Mouse (Mus musculus) embryo, embryonic 11.5 days (tissue): ENCODE results near the gene Arl4c.
"Not testable (repeated sequence)": the region's sequence is repeated elsewhere in the genome, so short reads cannot be mapped to it uniquely, and the experiment has no call there.

ENCODE experiments used
- DNase-seq: peaks from one replicate; pipeline ENCODE4 v3.0.0-alpha.2; 2012; ENCODE audit warnings: low read depth, low spot score

Arl4c gene

DNA sequence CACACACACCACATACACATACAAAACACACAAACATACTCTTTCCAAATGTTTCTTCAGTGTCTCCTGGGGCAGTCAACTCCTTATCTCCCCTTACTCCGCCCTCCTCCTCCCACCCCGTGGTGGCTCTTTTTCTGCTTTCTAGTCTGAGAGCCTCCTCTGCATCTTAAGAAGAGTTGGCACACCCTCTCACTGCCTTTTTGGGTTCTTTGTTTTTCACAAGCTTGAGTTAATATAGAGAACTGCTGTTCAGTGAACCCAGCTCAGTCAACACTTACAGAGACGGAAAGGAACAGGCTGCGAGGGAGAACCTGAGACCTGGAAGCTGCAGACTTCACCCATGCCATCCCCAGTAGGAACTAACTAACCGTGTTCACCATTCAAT lies 45.9 kb downstream of the Arl4c start:
- no peak for DNase-seq

DNA sequence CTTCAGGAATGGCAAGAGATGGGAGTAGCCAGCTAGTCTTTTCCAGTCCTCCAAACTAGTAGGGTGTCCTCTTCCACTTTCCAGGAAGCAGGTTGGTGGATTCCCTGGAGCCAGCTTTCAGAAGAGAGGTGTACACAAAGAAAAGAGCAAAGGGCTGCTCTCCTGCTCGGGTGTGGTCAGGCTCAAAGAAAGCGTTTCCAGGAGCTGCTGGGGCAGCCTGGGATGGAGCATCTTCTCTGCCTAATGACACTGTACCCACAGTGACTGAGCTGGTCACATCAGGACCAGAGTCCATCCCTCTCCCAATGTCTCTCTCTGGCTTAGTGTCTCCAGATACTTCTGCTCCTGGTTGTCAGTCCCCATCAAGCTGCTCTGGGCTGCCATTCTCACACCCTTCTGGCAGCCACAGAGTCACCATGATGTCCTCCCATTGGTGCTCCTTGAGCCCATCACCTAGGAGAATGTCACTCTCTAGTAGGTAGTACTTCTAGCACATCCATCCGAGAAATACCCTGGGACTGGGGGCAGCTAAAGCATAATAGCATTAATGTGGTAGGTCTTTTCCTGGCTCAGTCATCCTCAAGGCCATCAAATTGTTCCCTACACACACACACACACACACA lies 46.4 kb downstream of the Arl4c start:
- no peak for DNase-seq

- DNase-seq, result no peak
These were observed 47.2 kb downstream of the Arl4c start for GRCm38 (mm10) chr1:88654521-88655472.

GRCm38 (mm10) chr1:88653614-88654520 lies 48.2 kb downstream of the Arl4c start:
- no peak for DNase-seq

GRCm38 (mm10) chr1:88652682-88653081 lies 49.3 kb downstream of the Arl4c start:
- DNase-seq, result no peak

DNA sequence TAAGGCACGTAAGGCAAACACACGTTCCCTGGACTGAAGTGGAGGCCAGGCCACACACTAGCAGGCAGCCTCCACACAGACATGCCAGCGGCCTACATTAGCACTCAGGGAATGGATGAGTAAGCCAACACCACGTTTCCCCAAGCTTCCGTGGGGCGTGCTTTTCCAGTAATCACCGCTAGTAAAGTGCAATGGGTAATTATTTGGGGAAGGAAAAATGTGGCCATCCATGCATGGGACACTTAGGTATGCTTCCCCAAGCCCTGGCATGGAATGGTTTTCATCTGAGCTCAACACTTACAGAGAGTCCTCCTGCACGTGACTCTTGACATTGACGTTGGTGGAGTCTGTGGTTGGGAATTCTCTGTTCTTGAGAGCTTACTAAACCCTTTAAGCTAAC lies 50.4 kb downstream of the Arl4c start:
- DNase-seq, result no peak

DNA sequence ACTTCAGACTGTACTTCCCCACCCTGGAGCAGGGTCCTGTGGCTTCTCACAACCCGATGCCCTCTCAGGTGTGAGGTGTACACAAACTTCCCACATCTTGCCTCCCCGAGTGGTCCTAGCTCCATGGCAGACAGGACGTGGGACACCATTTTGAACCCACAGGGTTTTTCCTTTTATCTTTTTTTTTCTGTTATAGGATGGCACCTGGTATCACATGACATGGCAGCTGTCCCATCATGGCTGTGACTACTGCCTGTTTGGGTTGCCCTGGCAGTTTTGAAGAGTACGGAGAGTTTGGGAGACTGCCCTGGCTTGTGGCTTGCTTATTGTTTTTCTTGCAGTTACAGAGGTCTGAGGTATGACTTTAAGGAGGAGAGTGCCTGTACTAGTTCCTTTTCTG lies 53.3 kb downstream of the Arl4c start:
- DNase-seq, result no peak

- no peak for DNase-seq
These were observed 56.4 kb downstream of the Arl4c start for GRCm38 (mm10) chr1:88645599-88646119.

DNA sequence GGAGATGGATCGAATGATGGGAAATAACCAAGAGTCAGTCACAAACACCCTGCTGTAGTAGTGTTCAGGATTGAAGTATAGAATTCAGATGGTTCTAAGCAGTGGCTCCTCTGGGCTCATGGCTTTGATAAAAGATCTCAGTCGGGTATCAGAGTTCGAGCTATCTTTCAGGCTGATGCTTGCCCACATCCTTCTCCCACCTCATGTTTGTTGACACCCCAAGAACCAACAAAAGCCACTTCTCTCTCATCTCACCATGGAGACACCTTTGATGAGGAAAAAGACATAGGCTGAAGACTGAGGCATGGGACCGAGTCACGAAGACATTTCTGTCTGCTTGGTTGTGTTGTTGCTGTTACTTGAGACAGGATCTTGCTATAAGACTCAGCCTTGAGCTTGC lies 57.6 kb downstream of the Arl4c start:
- no peak for DNase-seq

DNA sequence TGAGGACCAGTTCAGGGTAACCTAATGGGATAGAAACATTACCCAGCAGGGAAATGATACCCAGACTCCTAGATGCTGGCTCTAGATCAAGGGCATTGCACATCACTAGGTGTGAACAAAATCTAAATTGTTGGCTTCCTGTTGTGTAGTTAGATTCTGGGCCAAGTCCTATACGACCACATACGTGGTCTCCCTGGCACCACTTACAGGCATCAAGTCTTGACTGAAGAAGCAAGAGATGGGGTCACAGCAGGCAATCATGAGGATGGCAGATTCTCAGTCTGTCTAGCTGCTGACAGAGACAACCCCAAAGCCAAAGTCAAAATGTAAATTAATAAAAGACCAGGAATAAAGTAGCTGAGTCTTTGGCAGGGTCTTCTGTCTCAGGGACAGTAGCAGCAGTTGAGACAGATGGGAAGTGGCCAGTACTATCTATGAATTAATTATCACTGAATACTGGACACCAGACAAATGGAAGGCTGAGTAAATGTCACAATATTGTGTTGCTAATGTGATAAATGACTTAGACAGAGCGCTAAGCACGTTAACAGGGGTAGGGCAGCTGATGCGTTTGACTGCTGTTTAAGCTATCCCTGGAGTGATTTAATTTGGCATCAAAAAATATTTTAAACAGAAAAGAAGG lies 58.7 kb downstream of the Arl4c start:
- no peak for DNase-seq

- DNase-seq, result no peak
These were observed 59.3 kb downstream of the Arl4c start for GRCm38 (mm10) chr1:88642735-88643134.

DNA sequence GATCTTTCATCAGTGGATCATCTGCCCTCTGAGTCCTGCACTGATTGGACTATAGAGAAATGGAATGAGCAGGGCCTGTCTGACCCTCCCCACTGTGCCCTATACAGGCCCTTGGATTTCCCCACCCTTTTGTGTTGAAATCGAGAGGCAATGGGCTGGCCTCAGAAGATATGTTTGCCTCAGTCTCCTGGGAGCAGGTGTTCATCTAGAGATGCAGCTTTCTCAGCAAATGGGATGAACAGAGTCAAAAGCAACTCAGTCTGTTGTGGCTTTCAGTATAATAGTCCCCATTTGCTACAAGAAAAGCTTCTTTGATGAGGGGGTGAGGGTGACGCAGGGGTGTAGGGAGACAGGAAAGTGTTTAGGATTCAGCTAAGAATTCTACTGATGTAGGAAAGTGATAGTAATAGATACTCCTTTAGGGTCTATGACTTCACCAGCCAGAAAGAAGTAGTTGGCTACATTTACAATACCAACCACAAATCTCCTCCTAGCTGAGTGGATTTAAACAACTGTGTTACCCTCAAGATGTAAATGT lies 60.3 kb downstream of the Arl4c start:
- DNase-seq, result no peak

GRCm38 (mm10) chr1:88641194-88641593 lies 60.8 kb downstream of the Arl4c start:
- no peak for DNase-seq

DNA sequence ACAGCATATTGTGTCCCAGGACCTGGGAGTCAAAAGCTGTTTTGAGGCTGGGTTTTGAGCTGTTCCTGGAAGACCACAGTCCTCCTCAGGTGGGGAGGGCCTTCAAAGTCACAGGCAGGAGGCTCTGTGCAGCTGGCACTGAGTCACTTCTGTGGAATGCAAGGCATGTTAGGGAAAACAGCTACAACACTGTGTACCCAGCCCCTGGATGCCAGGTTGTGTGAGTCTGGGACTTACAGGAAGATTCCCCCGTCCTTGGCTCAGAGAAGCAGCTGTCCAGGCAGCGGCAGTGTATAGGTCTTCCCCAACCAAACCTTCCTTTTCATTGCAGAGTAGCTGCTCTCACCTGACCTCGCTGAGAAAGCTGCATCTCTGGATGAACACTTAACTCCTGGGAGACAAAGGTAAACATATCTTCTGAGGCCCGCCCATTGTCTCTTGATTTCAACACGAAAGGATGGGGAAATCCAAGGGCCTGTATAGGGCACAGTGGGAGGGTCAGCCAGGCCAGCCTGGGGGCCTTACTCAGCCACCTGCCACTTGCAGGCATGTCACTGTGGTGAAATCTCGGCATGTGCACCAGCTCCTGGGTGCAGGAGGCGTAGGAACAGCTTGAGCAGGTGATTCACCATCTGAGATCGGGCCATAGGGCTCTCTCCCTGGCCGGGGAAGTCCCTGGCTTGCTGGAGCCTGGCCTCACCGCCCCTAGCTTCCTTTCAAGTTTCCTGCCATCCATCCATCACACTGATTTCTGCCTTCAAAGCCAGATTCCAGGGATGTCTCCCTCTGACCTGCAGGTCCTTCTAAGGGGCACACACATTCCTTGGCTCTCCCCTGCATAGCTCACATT lies 62.4 kb downstream of the Arl4c start:
- DNase-seq, result peak; percentile 47

DNA sequence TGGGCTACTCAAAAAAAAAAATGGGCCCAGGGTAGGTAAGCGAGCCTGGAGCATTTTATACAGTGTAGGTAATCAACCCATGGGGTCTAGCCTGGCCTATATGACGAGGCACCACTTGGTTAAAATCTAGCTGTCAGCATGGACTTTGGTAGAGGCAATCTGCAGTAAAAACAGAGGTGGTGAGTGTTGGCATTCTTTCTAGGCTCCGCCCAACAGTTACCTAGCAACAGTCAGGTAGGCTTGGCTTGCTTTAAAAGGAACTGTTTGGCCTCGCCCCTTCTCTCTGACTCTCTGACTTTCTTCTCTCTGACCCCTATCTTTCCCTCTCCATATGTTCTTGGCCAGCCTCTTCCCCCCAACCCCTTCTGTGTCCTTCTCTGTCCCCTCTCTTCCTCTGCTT lies 63.4 kb downstream of the Arl4c start:
- DNase-seq, result no peak

DNA sequence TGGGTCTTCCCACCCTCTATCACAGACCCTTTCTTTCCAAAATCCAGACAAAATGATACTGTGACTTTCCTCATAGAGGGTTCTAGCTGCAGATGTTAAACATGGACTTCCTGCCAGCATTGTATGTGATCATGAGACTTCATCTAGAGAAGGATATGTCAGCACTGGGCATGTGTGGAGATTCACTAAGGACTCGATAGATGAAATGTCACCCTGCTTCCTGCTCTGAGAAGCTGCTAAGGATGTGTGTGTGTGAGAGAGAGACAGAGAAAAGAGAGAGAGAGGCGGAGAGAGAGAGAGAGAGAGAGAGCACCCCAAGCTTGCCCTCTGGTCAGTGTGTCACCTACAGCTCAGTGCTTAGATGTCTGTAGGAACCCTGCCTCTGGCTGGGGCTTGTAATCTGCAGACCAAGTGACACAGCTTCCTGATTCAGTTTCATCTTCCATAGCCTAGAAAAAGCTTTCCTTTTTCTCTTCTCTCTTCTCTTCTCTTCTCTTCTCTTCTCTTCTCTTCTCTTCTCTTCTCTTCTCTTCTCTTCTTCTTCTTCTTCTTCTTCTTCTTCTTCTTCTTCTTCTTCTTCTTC lies 65.4 kb downstream of the Arl4c start:
- DNase-seq, result not testable (repeated sequence)

GRCm38 (mm10) chr1:88635659-88636058 lies 66.4 kb downstream of the Arl4c start:
- no peak for DNase-seq

DNA sequence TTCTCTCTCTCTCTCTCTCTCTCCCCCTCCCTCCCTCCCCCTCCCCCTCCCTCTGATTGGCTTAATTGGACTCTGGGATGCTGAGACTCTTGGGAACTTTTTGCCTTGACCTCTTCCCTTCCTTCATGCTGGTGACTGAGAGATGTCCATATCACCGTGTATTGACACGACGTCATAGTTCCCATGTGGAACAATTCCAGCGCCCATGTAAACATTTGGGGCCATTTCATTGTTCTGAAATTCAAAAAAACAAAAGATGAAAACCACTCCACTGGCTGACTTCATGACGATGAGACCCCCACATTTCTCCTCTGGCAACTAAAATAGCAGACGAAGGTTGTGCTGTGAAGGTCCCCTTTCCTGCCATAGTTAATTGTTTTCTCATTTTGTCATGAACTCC lies 69.2 kb downstream of the Arl4c start:
- DNase-seq, result no peak

GRCm38 (mm10) chr1:88629966-88630488 lies 72.0 kb downstream of the Arl4c start:
- DNase-seq, result no peak
